Mouse (Mus musculus) embryonic fibroblast, embryonic 13.5 days (primary cell): ENCODE data around the gene Rpl21.

Source experiments
- CTCF ChIP-seq: IDR thresholded peaks from 2 replicates; pipeline ENCODE4 v1.5.1; 2011; ENCODE audit warnings: mild to moderate bottlenecking, control low read depth, low read length, moderate library complexity, borderline replicate concordance; ENCODE audit not compliant: insufficient read depth
- POLR2A ChIP-seq: IDR thresholded peaks from 2 replicates; pipeline ENCODE4 v1.6.1; 2011; ENCODE audit warnings: low read depth, mild to moderate bottlenecking, control low read depth, low read length, moderate library complexity

DNA sequence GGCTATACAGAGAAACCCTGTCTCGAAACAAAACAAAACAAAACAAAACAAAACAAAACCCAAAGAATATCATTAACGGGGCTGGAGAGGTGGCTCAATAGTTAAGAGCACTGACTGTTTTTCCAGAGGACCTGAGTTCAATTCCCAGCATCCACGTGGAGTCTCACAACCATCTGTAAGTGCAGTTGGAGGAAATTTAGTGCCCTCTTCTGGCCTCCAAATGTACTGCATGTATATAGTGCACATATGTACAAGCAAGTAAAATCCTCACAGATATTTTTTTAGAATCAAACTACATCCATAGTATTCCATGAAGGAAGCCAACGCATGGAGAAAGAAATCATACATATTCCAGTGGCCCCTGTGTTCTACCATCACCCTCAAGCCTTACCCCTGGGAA, 19.3 kb upstream of the Rpl21 start:
- no peak for TF ChIP-seq CTCF
- TF ChIP-seq POLR2A: no peak
